Mouse (Mus musculus) heart, embryonic 16.5 days (tissue): ENCODE measurements around the gene Mitd1. TPM values are rescaled to one million over a fixed set of nuclear protein-coding genes. Genes with fewer than 3 reads are reported as not detected.

ENCODE experiments used
- ATAC-seq: fragments of 200-750 bp; cut with Nextera tagmentation; replicated peaks from 2 replicates; pipeline ENCODE4 v1.8.0; 2017; ENCODE audit warnings: moderate number of reproducible peaks; ENCODE audit not compliant: insufficient read depth, low FRiP score; ENCODE audit errors: extremely low read depth
- H3K27ac ChIP-seq: fragments of 300-500 bp; sonication (generic); 2 replicates; pipeline ENCODE4 v1.5.1; 2014; ENCODE audit warnings: mild to moderate bottlenecking, low read length, control low read depth, moderate library complexity
- H3K27me3 ChIP-seq: fragments of 300-500 bp; sonication (generic); 2 replicates; pipeline ENCODE4 v1.6.1; 2014; ENCODE audit warnings: low read length, mixed read lengths; ENCODE audit not compliant: control insufficient read depth, insufficient read depth
- H3K36me3 ChIP-seq: fragments of 300-500 bp; sonication (generic); 2 replicates; pipeline ENCODE4 v1.6.1; 2014; ENCODE audit not compliant: control insufficient read depth, insufficient read depth
- H3K4me1 ChIP-seq: fragments of 300-500 bp; sonication (generic); 2 replicates; pipeline ENCODE4 v1.6.1; 2014; ENCODE audit warnings: low read length, mixed read lengths; ENCODE audit not compliant: control insufficient read depth, insufficient read depth
- H3K4me2 ChIP-seq: fragments of 300-500 bp; sonication (generic); 2 replicates; pipeline ENCODE4 v1.6.1; 2014; ENCODE audit warnings: low read depth, mild to moderate bottlenecking, control low read depth, low read length
- H3K4me3 ChIP-seq: fragments of 300-500 bp; sonication (generic); 2 replicates; pipeline ENCODE4 v1.5.1; 2014; ENCODE audit warnings: mild to moderate bottlenecking, control low read depth, low read length
- H3K9ac ChIP-seq: fragments of 300-500 bp; sonication (generic); 2 replicates; pipeline ENCODE4 v1.6.1; 2014; ENCODE audit warnings: low read length, control low read depth
- H3K9me3 ChIP-seq: fragments of 300-500 bp; sonication (generic); replicated peaks from 2 replicates; pipeline ENCODE4 v1.6.1; 2016; ENCODE audit warnings: low read length; ENCODE audit not compliant: control insufficient read depth
- WGBS: fragments of 180-500 bp; shearing (Covaris S2); extraction: QIAGEN DNeasy Blood & Tissue Kit; methylation state at CpG from one replicate; pipeline ENCODE4 v1.1.7; 2014; 5-methylcytosine and 5-hydroxymethylcytosine counted together
- polyA plus RNA-seq: library from polyadenylated mRNA; unstranded; fragments of >200 nt; fragmentation: Nextera tagmentation; extraction: Ambion mirVana; gene quantifications from 2 replicates; pipeline ENCODE4 v1.2.1, GENCODE M21; 2015

Mitd1 gene
- 11.1 and 13.5 TPM in 2 replicates for polyA plus RNA-seq

DNA sequence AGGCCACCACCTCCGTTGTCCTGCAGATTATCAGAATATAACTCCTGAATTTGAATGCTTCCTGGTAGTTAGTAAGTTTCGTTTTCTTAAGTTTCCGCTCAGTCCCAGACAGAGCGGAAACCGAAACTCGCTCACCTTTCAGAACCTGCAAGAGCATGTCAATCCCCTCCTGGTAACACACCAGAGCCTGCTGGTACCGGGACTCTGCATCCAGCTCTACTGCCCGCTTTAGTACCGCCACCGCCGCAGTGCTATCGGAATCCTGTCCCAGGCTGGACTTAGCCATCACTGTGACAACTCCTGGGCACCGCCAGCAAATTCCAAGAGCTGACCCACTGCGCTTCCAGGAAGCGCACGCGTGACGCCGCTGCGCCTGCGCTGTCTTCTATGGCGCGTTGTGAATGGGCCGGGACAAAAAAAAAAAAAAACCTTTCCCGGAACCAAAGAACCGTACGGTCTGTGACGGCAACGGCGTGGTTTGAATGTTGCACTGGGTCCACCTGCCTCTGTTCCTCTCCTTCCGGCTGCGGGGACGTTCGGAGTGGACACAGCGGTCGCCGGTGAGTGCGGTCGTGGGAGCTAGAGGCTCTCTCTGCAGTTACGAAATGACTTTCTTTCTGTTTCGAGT lies at the start of gene Mitd1, which contains the start of gene Mrpl30:
TSS of gene Mitd1 (minus strand) at position 387 of the 628 bp plus-strand sequence.
TSS of gene Mrpl30 (plus strand) at position 453 of the 628 bp plus-strand sequence.
- WGBS, result under 1% methylated on average over 41 of the region's 41 CpGs
- Histone ChIP-seq H3K4me2 (peak within 1 kb of the TSS; percentile 80), H3K27me3 (no peaks in the 10 kb centered on the region), H3K9ac (peak within 1 kb of the TSS; percentile 82), H3K36me3 (peaks cover 12% of the 10 kb centered on the region), H3K9me3 (no peaks in the 10 kb centered on the region), H3K4me1 (peaks cover 12% of the 10 kb centered on the region), H3K27ac (peak within 1 kb of the TSS; percentile 75), H3K4me3 (peak within 1 kb of the TSS; percentile 84)
- ATAC-seq, result peak; percentile 93

DNA sequence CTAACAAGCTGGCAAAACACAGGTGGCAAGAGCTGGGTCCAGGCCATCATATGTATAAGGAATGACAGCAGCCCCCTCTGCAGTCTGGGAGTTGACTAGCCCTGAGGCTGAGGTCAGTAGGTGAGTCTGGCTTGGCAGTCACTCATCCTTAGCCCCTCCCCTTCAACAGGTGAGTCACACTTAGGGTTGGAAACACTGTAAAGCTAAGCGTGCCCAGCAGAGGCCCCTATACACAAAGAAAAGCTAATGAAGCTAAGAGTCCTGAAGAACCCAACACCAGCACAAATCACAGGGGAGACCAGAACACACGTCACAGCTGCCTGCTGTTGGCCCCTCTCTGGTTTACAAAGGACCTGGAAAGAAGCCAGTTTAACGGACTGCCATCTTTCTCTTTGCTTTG lies 41.6 kb upstream of the Mitd1 start:
- no peak for ATAC-seq
- WGBS, result 26% methylated on average over 3 of the region's 3 CpGs
- Histone ChIP-seq H3K36me3 (no peaks in the 10 kb centered on the region), H3K9ac (no peak overlapping the region), H3K9me3 (no peaks in the 10 kb centered on the region), H3K27me3 (no peaks in the 10 kb centered on the region), H3K4me2 (no peak overlapping the region), H3K4me1 (no peaks in the 10 kb centered on the region), H3K4me3 (no peak overlapping the region), H3K27ac (no peak overlapping the region)

- H3K9me3 ChIP-seq, result no peaks in the 10 kb centered on the region
- WGBS, result 72% methylated on average over 8 of the region's 8 CpGs
These were observed 35.8 kb upstream of the Mitd1 start for GRCm38 (mm10) chr1:37925971-37926370.

DNA sequence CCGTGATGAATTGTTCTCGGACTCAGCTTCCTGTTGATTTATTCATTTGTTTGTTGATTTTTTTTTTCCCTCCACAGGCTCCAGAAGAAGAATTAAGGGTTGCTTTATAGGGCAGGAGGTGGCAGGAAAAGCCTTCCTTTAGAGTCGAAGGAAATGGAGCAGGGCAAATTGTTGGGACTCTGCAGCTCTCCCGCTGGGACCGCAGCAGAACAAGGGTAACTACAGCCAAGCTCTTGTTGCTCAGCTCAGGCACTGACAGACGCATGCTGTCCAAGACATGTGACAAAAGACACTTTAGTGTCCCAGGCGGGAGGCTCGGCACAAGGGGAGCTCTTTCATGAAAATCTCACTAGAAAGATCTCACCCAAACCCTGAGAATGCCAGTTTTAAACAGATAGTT lies 32.3 kb upstream of the Mitd1 start:
- H3K9me3 ChIP-seq, result no peaks in the 10 kb centered on the region
- H3K36me3 ChIP-seq, result no peaks in the 10 kb centered on the region
- H3K4me3 ChIP-seq, result no peak overlapping the region
- no peak overlapping the region for H3K4me2 ChIP-seq
- 35% methylated on average over 8 of the region's 8 CpGs for WGBS
- no peak for ATAC-seq
- H3K27me3 ChIP-seq, result no peaks in the 10 kb centered on the region
- H3K9ac ChIP-seq, result no peak overlapping the region
- H3K4me1 ChIP-seq, result no peaks in the 10 kb centered on the region
- H3K27ac ChIP-seq, result no peak overlapping the region

More at GRCm38 (mm10) chr1:37925971-37926370, 35.8 kb upstream of the Mitd1 start:
- H3K4me3 ChIP-seq, result no peak overlapping the region
- H3K27me3 ChIP-seq, result no peaks in the 10 kb centered on the region
- H3K4me1 ChIP-seq, result no peaks in the 10 kb centered on the region
- no peaks in the 10 kb centered on the region for H3K36me3 ChIP-seq
- no peak for ATAC-seq
- H3K4me2 ChIP-seq, result no peak overlapping the region
- H3K9ac ChIP-seq, result no peak overlapping the region
- H3K27ac ChIP-seq, result no peak overlapping the region

DNA sequence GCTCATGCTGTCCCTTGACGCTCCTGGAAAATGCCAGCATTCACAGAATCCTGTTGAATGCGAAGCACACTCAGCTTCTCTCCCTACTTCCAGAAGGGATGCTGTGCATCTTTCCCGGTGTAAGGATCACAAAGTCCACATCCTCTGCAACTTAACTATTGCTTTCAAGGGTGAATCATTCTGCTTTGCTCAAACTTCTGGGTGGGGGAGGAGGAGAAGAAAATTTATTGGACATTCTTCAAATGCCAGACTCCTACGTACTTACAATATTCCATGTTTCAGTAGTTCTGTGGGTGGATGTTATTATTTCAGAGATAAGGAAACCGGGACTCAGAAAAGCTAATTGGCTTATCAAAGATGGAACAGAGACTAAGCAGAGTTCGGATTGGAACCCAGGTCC lies 27.9 kb upstream of the Mitd1 start:
- 46% methylated on average over 6 of the region's 6 CpGs for WGBS

DNA sequence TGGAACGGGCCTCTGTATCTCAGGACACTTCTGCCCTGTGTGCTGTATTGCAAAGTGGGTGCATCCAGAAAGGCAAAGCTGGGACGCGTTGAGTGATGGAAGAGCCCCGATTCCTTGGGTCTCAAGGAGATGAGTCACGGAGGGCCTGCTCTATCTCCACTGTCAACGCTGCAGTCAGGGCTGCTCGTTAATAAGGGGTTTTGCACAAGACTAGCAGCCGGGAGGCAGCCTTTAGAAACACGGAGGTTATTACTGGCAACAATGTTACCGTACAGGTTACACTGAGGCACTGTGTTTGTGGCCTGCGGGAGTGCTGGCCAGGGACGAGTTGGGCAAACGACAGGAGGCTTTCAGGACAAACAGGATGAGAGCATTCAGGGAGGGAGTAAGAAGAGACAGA lies 27.5 kb upstream of the Mitd1 start:
- no peak overlapping the region for H3K4me3 ChIP-seq
- H3K27me3 ChIP-seq, result no peaks in the 10 kb centered on the region
- 38% methylated on average over 13 of the region's 13 CpGs for WGBS
- ATAC-seq, result no peak
- H3K9ac ChIP-seq, result no peak overlapping the region
- no peaks in the 10 kb centered on the region for H3K4me1 ChIP-seq
- no peaks in the 10 kb centered on the region for H3K36me3 ChIP-seq
- no peak overlapping the region for H3K4me2 ChIP-seq
- no peaks in the 10 kb centered on the region for H3K9me3 ChIP-seq
- H3K27ac ChIP-seq, result no peak overlapping the region

More for the DNA sequence above, 27.9 kb upstream of the Mitd1 start:
- Histone ChIP-seq H3K36me3 (no peaks in the 10 kb centered on the region), H3K9ac (no peak overlapping the region), H3K9me3 (no peaks in the 10 kb centered on the region), H3K4me1 (no peaks in the 10 kb centered on the region), H3K27me3 (no peaks in the 10 kb centered on the region), H3K4me3 (no peak overlapping the region), H3K4me2 (no peak overlapping the region), H3K27ac (no peak overlapping the region)
- no peak for ATAC-seq

DNA sequence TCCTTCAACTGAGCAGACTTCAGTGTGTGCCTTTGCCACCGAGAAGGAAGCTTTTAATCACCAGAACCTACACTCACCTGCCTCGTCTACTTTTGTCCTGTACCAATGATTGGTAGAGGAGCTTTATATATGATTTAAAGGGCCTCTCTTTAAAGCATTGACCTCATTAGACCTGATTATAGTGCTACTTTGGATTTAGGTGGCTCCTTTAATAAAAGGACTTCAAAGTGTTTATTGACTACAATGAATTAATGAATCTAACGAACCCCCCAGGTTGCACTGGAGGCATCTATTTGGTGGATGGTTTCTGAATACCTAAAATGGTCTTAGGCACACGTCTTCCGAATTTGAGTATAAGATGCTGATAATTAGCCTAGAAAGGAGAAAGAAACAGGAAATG lies 26.2 kb upstream of the Mitd1 start, which contains the start of gene Lyg2:
TSS of gene Lyg2 (minus strand) at position 101 of the 400 bp plus-strand sequence.
- WGBS, result 63% methylated on average over 5 of the region's 5 CpGs

GRCm38 (mm10) chr1:37912751-37913150 lies 22.5 kb upstream of the Mitd1 start:
- H3K27me3 ChIP-seq, result no peaks in the 10 kb centered on the region
- no peak overlapping the region for H3K27ac ChIP-seq
- WGBS, result 89% methylated on average over 2 of the region's 2 CpGs
- no peaks in the 10 kb centered on the region for H3K36me3 ChIP-seq
- no peak overlapping the region for H3K9ac ChIP-seq
- H3K4me2 ChIP-seq, result no peak overlapping the region
- ATAC-seq, result no peak
- H3K4me1 ChIP-seq, result no peaks in the 10 kb centered on the region
- no peaks in the 10 kb centered on the region for H3K9me3 ChIP-seq
- no peak overlapping the region for H3K4me3 ChIP-seq

More for the DNA sequence above, 26.2 kb upstream of the Mitd1 start, which contains the start of gene Lyg2:
- Histone ChIP-seq H3K4me3 (no peak within 1 kb of the TSS), H3K4me1 (no peaks in the 10 kb centered on the region), H3K36me3 (no peaks in the 10 kb centered on the region), H3K27me3 (no peaks in the 10 kb centered on the region), H3K4me2 (no peak within 1 kb of the TSS), H3K9ac (no peak within 1 kb of the TSS), H3K27ac (no peak within 1 kb of the TSS), H3K9me3 (no peaks in the 10 kb centered on the region)
- ATAC-seq, result no peak

DNA sequence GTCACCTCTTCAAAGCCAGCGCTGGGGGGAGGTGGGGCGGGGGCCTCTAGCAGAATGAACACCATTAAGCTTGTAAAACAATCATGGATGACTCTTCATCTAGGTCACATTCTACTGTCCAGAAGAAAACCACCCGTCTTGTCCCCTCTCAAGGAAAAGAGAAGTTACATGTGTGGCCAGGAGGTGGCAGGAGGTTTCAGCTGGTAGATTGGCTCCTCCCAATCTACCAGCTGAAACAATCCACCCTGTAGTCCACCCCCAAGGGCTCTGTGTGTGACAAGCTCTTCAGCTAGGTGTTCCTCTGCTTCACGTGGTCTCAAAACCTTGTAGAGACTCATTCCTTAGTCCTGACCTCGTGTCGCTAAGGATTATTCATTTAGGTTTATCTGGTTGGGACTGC lies 13.0 kb upstream of the Mitd1 start:
- Histone ChIP-seq H3K4me3 (no peak overlapping the region), H3K4me1 (peaks cover 5% of the 10 kb centered on the region; the same call in 1 of the 2 replicates), H3K36me3 (peaks cover 8% of the 10 kb centered on the region), H3K9ac (no peak overlapping the region), H3K27ac (no peak overlapping the region), H3K9me3 (no peaks in the 10 kb centered on the region), H3K27me3 (no peaks in the 10 kb centered on the region), H3K4me2 (no peak overlapping the region)
- 27% methylated on average over 6 of the region's 6 CpGs for WGBS
- peak; percentile 37; the same call in 1 of the 2 replicates for ATAC-seq
